In genomic region chr2:166079961-166080885, GRCm38 (mm10) we compare ENCODE assay signal across 8 mouse cellular contexts.
DNase-seq lines count a peak whose midpoint lies in the region; ATAC-seq and TF ChIP-seq lines count a peak whose summit lies in the region.

No protein-coding gene starts in this region.

- peak overlapping the region; percentile 61 to 65 for H3K4me3 ChIP-seq in MEL (ENCODE audit: control insufficient read depth in 1 of 2, insufficient read depth in 1 of 2, low read depth in 2 of 2, low read length in 2 of 2)
- no peak overlapping the region for H3K4me3 ChIP-seq in embryonic facial prominence, embryonic 11.5 days (ENCODE audit: low read depth, low read length)
- H3K4me3 ChIP-seq in liver, embryonic 13.5 days (replicated peaks) = no peak overlapping the region

- H3K4me2 ChIP-seq in embryonic facial prominence, embryonic 11.5 days (ENCODE audit: low read depth, low read length) = no peak overlapping the region
- peak overlapping the region; percentile 44 for H3K4me2 ChIP-seq in liver, embryonic 13.5 days

- H3K9me3 ChIP-seq in MEL (replicated peaks; ENCODE audit: insufficient read depth, low read length) = no peaks in the 10 kb centered on the region
- no peaks in the 10 kb centered on the region for H3K9me3 ChIP-seq in embryonic facial prominence, embryonic 11.5 days (replicated peaks; ENCODE audit: control insufficient read depth, low read length)
- no peaks in the 10 kb centered on the region for H3K9me3 ChIP-seq in liver, embryonic 13.5 days (replicated peaks)

- no peak for TF ChIP-seq CTCF in MEL (IDR thresholded peaks at IDR 0.05 in 2 of 3, conservative IDR thresholded peaks at IDR 0.05 in 1 of 3; ENCODE audit: control insufficient read depth in 1 of 3, insufficient read depth in 1 of 3, low read depth in 2 of 3, low read length in 3 of 3, poor library complexity in 1 of 3, severe bottlenecking in 1 of 3)

- H3K36me3 ChIP-seq in MEL (ENCODE audit: control insufficient read depth in 1 of 2, insufficient read depth in 2 of 2, low read length in 2 of 2) = no peaks in the 10 kb centered on the region
- peaks cover 9% of the 10 kb centered on the region for H3K36me3 ChIP-seq in embryonic facial prominence, embryonic 11.5 days (replicated peaks; ENCODE audit: control insufficient read depth, insufficient read depth, low read depth, low read length)
- no peaks in the 10 kb centered on the region for H3K36me3 ChIP-seq in liver, embryonic 13.5 days

- no peak overlapping the region for H3K27ac ChIP-seq in MEL (ENCODE audit: control insufficient read depth, low read depth, low read length)
- H3K27ac ChIP-seq in embryonic facial prominence, embryonic 11.5 days (replicated peaks; ENCODE audit: low read depth, low read length) = no peak overlapping the region
- 0 out of 2 replicates have a peak overlapping the region, but pooled peaks have one; percentile 29 for H3K27ac ChIP-seq in liver, embryonic 13.5 days

- no peak for TF ChIP-seq RAD21 in MEL (IDR thresholded peaks at IDR 0.05; ENCODE audit: low read depth, low read length)

- 57% methylated on average over 17 of the region's 17 CpGs for WGBS in embryonic facial prominence, embryonic 11.5 days
- WGBS in liver, embryonic 13.5 days (ENCODE audit: insufficient replicate concordance) = 34% methylated on average over 17 of the region's 17 CpGs

- intact Hi-C loops in heart, postnatal 14 days (cut with DNase I) = no loop called here

- H3K27me3 ChIP-seq in MEL (ENCODE audit: control insufficient read depth in 1 of 2, insufficient read depth in 2 of 2, low read length in 2 of 2) = no peaks in the 10 kb centered on the region
- H3K27me3 ChIP-seq in embryonic facial prominence, embryonic 11.5 days (ENCODE audit: control insufficient read depth, insufficient read depth, low read length) = no peaks in the 10 kb centered on the region
- H3K27me3 ChIP-seq in liver, embryonic 13.5 days = no peaks in the 10 kb centered on the region

- peak overlapping the region; percentile 53 for H3K9ac ChIP-seq in MEL (ENCODE audit: control insufficient read depth, low read depth, low read length, poor library complexity, severe bottlenecking)
- no peak overlapping the region for H3K9ac ChIP-seq in embryonic facial prominence, embryonic 11.5 days (replicated peaks; ENCODE audit: low read length)
- H3K9ac ChIP-seq in liver, embryonic 13.5 days = no peak overlapping the region

- TF ChIP-seq EP300 in MEL (IDR thresholded peaks at IDR 0.05; ENCODE audit: low read depth in 1 of 2, low read length in 2 of 2) = no peak

- peak; percentile 41 for DNase-seq in 3T3-L1 (ENCODE audit: low read depth, low spot score)
- peak; percentile 85 for DNase-seq in MEL (ENCODE audit: low read depth, low spot score)
- DNase-seq in embryonic facial prominence, embryonic 11.5 days (ENCODE audit: low spot score) = peak; percentile 68
- peak; percentile 69 to 81 for DNase-seq in heart, postnatal 14 days
- DNase-seq in liver, embryonic 13.5 days = peak; percentile 43
- DNase-seq in cerebellum, adult 8-10 months = no peak
- DNase-seq in T-cell, adult 2 months (ENCODE audit: low spot score) = no peak
- no peak for DNase-seq in spleen, postnatal 14 days (ENCODE audit: low spot score in 2 of 2)

- TF ChIP-seq POLR2A in MEL (IDR thresholded peaks at IDR 0.05; ENCODE audit: control insufficient read depth in 1 of 2, insufficient read depth in 1 of 2, low read depth in 1 of 2, low read length in 2 of 2, poor library complexity in 1 of 2) = no peak

- peaks cover 0 to 3% of the 10 kb centered on the region in 2 experiments; a peak in 1 of 4 replicates for H3K4me1 ChIP-seq in MEL (ENCODE audit: control insufficient read depth in 1 of 2, insufficient read depth in 2 of 2, low read length in 2 of 2)
- no peaks in the 10 kb centered on the region for H3K4me1 ChIP-seq in embryonic facial prominence, embryonic 11.5 days (ENCODE audit: control insufficient read depth, insufficient read depth, low read length)
- H3K4me1 ChIP-seq in liver, embryonic 13.5 days (replicated peaks) = peaks cover 23% of the 10 kb centered on the region

- ATAC-seq in embryonic facial prominence, embryonic 11.5 days (replicated peaks; ENCODE audit: insufficient number of reproducible peaks, low FRiP score, low TSS enrichment, low read depth) = no peak
- ATAC-seq in liver, embryonic 13.5 days (ENCODE audit: low read depth) = peak; percentile 72

- no peaks in the 10 kb centered on the region for H3K79me2 ChIP-seq in MEL (ENCODE audit: control insufficient read depth, insufficient read depth, low read length, poor library complexity)

TF ChIP-seq in MEL, 35 proteins besides CTCF, POLR2A, EP300 and RAD21:
- TF ChIP-seq POLR2AphosphoS5 (IDR thresholded peaks at IDR 0.05; ENCODE audit: borderline replicate concordance, low read depth, low read length) (no peak), CHD1 (IDR thresholded peaks at IDR 0.05; ENCODE audit: low read depth, low read length) (no peak), NRF1 (IDR thresholded peaks at IDR 0.05; ENCODE audit: insufficient read depth, low read depth, low read length, poor library complexity, severe bottlenecking) (no peak), SIN3A (IDR thresholded peaks at IDR 0.05; ENCODE audit: low read length) (no peak), ELF1 (IDR thresholded peaks at IDR 0.05; ENCODE audit: low read depth, low read length) (no peak), ZNF384 (IDR thresholded peaks at IDR 0.05; ENCODE audit: low read depth, low read length) (no peak), UBTF (IDR thresholded peaks at IDR 0.05; ENCODE audit: borderline replicate concordance, insufficient read depth, low read depth, low read length) (no peak), ZKSCAN1 (IDR thresholded peaks at IDR 0.05; ENCODE audit: low read depth, low read length) (no peak), MEF2A (IDR thresholded peaks at IDR 0.05; ENCODE audit: extremely low read depth, insufficient replicate concordance, low read depth, low read length, poor library complexity, severe bottlenecking) (no peak), JUND (IDR thresholded peaks at IDR 0.05; ENCODE audit: low read depth, low read length) (no peak)

Comparison
In these comparisons a context has a peak if more than half of its experiments do, and no peak if none do; other contexts are left out.
1. DNase-seq: peak in 3T3-L1 (single experiment), MEL (single experiment), embryonic facial prominence, embryonic 11.5 days (single experiment), heart, postnatal 14 days (2 of 2) and liver, embryonic 13.5 days (single experiment); none in cerebellum, adult 8-10 months (single experiment), T-cell, adult 2 months (single experiment) and spleen, postnatal 14 days (0 of 2).
2. H3K4me3 ChIP-seq: peak in MEL (2 of 2); none in embryonic facial prominence, embryonic 11.5 days (single experiment) and liver, embryonic 13.5 days (single experiment).